27 mouse cellular contexts compared by ENCODE assay signal in genomic region chr3:32745001-32745400, GRCm38 (mm10).
"Had no signal": no experiment of that assay in that cellular context is flagged by ENCODE, and none has a peak within 500 bp of the region (broad histone marks: within the 10 kb centered on the region; RNA-seq: fewer than 3 reads in every experiment).

No protein-coding gene starts in this region.

- H3K4me3 ChIP-seq: embryonic facial prominence, embryonic 10.5 days; embryonic facial prominence, embryonic 12.5 days; embryonic facial prominence, embryonic 13.5 days; embryonic facial prominence, embryonic 15.5 days; erythroblast, embryonic 14.5 days; forebrain, embryonic 10.5 days; forebrain, embryonic 12.5 days; forebrain, embryonic 13.5 days; forebrain, embryonic 15.5 days; gastrocnemius, adult 2 months; heart, adult 2 months had no signal

- DNase-seq: cerebellum, adult 2 months; cerebellum, adult 8-10 months; cerebellum, adult 9-10 months; cerebellum, adult 9-11 months; cerebellum, postnatal 10 days; cerebellum, postnatal 14 days; cerebellum, postnatal 25 days; cerebellum, postnatal 36 days; embryo, embryonic 11 days; forebrain, postnatal 0 days; gastrocnemius, adult 2 months; gastrocnemius, postnatal 10 days; gastrocnemius, postnatal 14 days; gastrocnemius, postnatal 25 days; gastrocnemius, postnatal 36 days; heart, adult 2 months had no signal

- H3K27ac ChIP-seq: embryonic facial prominence, embryonic 10.5 days; embryonic facial prominence, embryonic 12.5 days; embryonic facial prominence, embryonic 13.5 days; embryonic facial prominence, embryonic 15.5 days; forebrain, embryonic 10.5 days; forebrain, embryonic 12.5 days; forebrain, embryonic 13.5 days; forebrain, embryonic 15.5 days; gastrocnemius, adult 2 months; heart, adult 2 months had no signal

- H3K4me2 ChIP-seq: embryonic facial prominence, embryonic 12.5 days; embryonic facial prominence, embryonic 13.5 days; embryonic facial prominence, embryonic 15.5 days; forebrain, embryonic 12.5 days; forebrain, embryonic 13.5 days; forebrain, embryonic 15.5 days had no signal

- H3K9me3 ChIP-seq: embryonic facial prominence, embryonic 12.5 days; embryonic facial prominence, embryonic 13.5 days; embryonic facial prominence, embryonic 15.5 days; forebrain, embryonic 12.5 days; forebrain, embryonic 15.5 days had no signal

- ATAC-seq: forebrain, embryonic 13.5 days; forebrain, embryonic 14.5 days; forebrain, embryonic 15.5 days; forebrain, embryonic 16.5 days; forebrain, postnatal 0 days had no signal

- H3K4me1 ChIP-seq: embryonic facial prominence, embryonic 10.5 days; embryonic facial prominence, embryonic 12.5 days; embryonic facial prominence, embryonic 13.5 days; embryonic facial prominence, embryonic 15.5 days; forebrain, embryonic 10.5 days; forebrain, embryonic 12.5 days; forebrain, embryonic 13.5 days had no signal

- H3K27me3 ChIP-seq: embryonic facial prominence, embryonic 12.5 days; embryonic facial prominence, embryonic 13.5 days; embryonic facial prominence, embryonic 15.5 days; forebrain, embryonic 12.5 days; forebrain, embryonic 13.5 days; forebrain, embryonic 15.5 days had no signal

- H3K9ac ChIP-seq: embryonic facial prominence, embryonic 12.5 days; embryonic facial prominence, embryonic 13.5 days; embryonic facial prominence, embryonic 15.5 days; forebrain, embryonic 12.5 days; forebrain, embryonic 13.5 days; forebrain, embryonic 15.5 days; forebrain, postnatal 0 days had no signal
